Mouse (Mus musculus) embryonic stem cell, embryonic (primary cell): ENCODE results near the gene F830045P16Rik.

ENCODE experiments used
- CTCF ChIA-PET, 4 experiments: fragments of 300-600 bp in 2 of 4; fragments of 350-600 bp in 2 of 4; sonication (Branson Sonifier 250); formaldehyde crosslinking; loops; one replicate each; lab custom pipeline; 2022; ENCODE audit warnings: inconsistent platforms in 2 of 4; lab: Charles Lee
- POLR2A ChIA-PET, 4 experiments: fragments of 300-600 bp in 2 of 4; fragments of 350-600 bp in 2 of 4; sonication (Branson Sonifier 250); formaldehyde crosslinking; loops; one replicate each; lab custom pipeline; 2022; ENCODE audit warnings: antibody characterized with exemption in 4 of 4, inconsistent platforms in 1 of 4; lab: Charles Lee

Gene F830045P16Rik

GRCm38 (mm10) chr2:129536377-129536776, at the start of gene F830045P16Rik:
Gene F830045P16Rik, minus strand, starts transcription at chr2:129536602.
- POLR2A ChIA-PET = interaction anchor here in 2 of 4 experiments (0.9 to 2.1 kb wide), 2 partner anchors 21 to 52 kb away, joined by 3 to 6 read pairs; no protein-coding TSS in a partner anchor
- CTCF ChIA-PET = interaction anchor here in 2 of 4 experiments (0.6 kb wide), 2 partner anchors 18 to 174 kb away, joined by 4 to 5 read pairs; no protein-coding TSS in a partner anchor

GRCm38 (mm10) chr2:129585904-129586514, 49.6 kb upstream of the F830045P16Rik start:
- ChIA-PET CTCF (interaction anchor here in 1 of 4 experiments (1.1 kb wide), 1 partner anchor 8 kb away, joined by 4 read pairs; no protein-coding TSS in a partner anchor), POLR2A (interaction anchor here in 1 of 4 experiments (1.1 to 2.9 kb wide), 3 partner anchors 8 to 214 kb away, joined by 3 to 12 read pairs (median 12); partner anchors contain the start of genes Sirpa and Stk35)

GRCm38 (mm10) chr2:129584905-129585304, 48.5 kb upstream of the F830045P16Rik start:
- ChIA-PET CTCF (interaction anchor here in 2 of 4 experiments (0.5 to 1.1 kb wide), 2 partner anchors 9 to 86 kb away, joined by 3 to 4 read pairs; no protein-coding TSS in a partner anchor), POLR2A (interaction anchor here in 3 of 4 experiments (0.5 to 2.2 kb wide), 13 partner anchors 9 to 1461 kb away, joined by 3 to 12 read pairs (median 4); partner anchors contain the start of genes Sirpa (in 1 of the 3) and Stk35 (in 1 of the 3))

- ChIA-PET CTCF (no interaction called here), POLR2A (interaction anchor here in 2 of 4 experiments (0.7 to 2.3 kb wide), 2 partner anchors 11 to 67 kb away, joined by 3 to 7 read pairs; partner anchors contain the start of gene Sirpa (in 1 of the 2))
Measured at GRCm38 (mm10) chr2:129582261-129582660, 45.9 kb upstream of the F830045P16Rik start.

- CTCF ChIA-PET = no interaction called here
- POLR2A ChIA-PET = interaction anchor here in 2 of 4 experiments (0.7 to 2.3 kb wide), 2 partner anchors 11 to 67 kb away, joined by 3 to 7 read pairs; partner anchors contain the start of gene Sirpa (in 1 of the 2)
Measured at GRCm38 (mm10) chr2:129581826-129582225, 45.4 kb upstream of the F830045P16Rik start.

DNA sequence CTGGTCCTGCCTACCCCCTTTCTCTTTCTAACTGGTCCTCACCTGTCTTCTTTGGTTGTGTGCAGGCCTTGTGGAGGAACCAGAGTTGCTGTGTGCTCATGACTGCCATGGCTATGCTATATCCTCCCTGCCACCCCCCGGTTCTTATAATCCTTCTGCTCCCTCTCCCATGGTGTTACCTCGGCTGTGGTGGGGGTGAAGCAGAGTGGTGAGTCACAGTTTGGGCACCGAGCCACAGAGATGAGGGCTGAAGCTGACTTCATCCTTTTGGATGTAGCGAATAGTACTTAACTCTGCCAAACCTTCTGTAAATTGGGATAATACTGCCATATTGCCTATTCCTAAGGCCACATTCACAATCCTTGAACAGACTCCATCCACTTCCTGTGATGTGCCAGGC, 44.3 kb upstream of the F830045P16Rik start:
- ChIA-PET CTCF (no interaction called here), POLR2A (interaction anchor here in 2 of 4 experiments (0.7 to 1.1 kb wide), 2 partner anchors 217 to 688 kb away, joined by 3 to 4 read pairs; no protein-coding TSS in a partner anchor)

GRCm38 (mm10) chr2:129576611-129577447, 40.4 kb upstream of the F830045P16Rik start:
- POLR2A ChIA-PET = interaction anchor here in 3 of 4 experiments (0.6 to 5.3 kb wide), 6 partner anchors 11 to 712 kb away, joined by 3 to 31 read pairs (median 4); no protein-coding TSS in a partner anchor
- CTCF ChIA-PET = interaction anchor here in 2 of 4 experiments (0.6 to 1.2 kb wide), 2 partner anchors 168 kb away, joined by 3 read pairs; no protein-coding TSS in a partner anchor

- ChIA-PET CTCF (interaction anchor here in 1 of 4 experiments (0.7 kb wide), 1 partner anchor 28 kb away, joined by 4 read pairs; no protein-coding TSS in a partner anchor), POLR2A (interaction anchor here (0.7 to 5.3 kb wide), 10 partner anchors 9 to 600 kb away, joined by 3 to 31 read pairs (median 3); partner anchors contain the start of gene Sirpa (in 1 of the 4))
Measured at GRCm38 (mm10) chr2:129575113-129575512, 38.7 kb upstream of the F830045P16Rik start.

DNA sequence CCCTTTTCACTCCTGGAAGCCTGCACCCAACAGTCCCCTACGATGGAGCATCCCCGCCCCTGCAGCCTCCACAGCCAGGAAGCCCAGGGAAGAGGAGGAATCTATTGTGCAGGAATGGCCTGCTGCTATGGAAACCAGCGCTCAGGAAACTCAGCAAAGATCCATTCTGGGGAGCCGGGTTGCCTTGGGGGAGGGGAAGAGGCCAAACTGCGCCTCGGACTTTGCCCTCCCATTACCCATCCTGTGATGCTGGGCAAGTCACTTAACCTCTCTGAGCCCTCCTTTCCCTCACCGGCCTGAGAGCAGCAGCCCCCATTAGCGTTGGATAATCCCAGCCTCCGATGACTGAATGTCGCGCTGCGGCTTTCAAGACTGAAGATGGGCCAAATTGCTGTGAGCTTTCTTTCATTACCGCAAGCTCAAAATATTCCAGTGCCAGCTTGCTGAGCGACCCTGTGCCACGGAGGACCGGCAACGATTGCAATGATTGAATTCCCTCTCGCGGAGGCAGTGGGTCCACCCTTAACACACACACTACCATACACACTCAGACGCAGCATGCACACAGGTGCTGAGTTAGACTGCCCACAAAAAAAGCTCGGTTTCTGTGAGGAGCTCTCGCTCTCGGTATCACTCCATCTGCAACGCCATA, 38.1 kb upstream of the F830045P16Rik start:
- POLR2A ChIA-PET = interaction anchor here (0.8 to 5.3 kb wide), 11 partner anchors 9 to 376 kb away, joined by 3 to 31 read pairs (median 3); partner anchors contain the start of genes Sirpa (in 1 of the 4) and Slc20a1 (in 1 of the 4)
- CTCF ChIA-PET = interaction anchor here in 1 of 4 experiments (0.7 kb wide), 1 partner anchor 27 kb away, joined by 4 read pairs; no protein-coding TSS in a partner anchor

DNA sequence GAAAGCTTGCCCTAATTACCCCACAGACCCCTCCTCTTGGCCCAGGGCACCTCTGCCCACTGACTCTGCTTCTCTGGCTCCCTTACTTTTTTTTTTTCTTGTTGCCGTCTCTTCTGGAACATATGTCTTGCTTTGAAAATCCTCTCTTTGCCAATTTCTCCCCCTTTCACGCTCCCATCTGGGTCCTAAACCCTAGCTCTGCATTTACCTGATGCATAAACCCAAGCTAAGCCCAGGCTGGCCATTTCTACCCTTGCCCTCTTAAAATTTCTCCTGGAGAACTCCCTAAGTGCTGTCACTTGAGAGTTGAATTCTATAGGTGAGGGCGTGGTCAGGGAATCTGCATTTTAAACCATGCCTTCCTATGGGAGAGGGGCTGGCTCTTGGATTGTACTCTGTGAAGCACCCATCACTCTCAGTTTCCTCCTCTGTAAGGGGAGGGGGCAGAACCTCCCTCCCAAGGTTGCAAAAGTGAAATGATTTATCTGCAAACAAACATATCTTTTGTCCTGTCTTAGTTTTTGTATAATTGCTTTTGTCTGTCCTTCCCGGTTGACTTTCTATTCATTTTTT, 37.4 kb upstream of the F830045P16Rik start:
- CTCF ChIA-PET = no interaction called here
- POLR2A ChIA-PET = interaction anchor here in 2 of 4 experiments (0.8 to 5.3 kb wide), 4 partner anchors 11 to 376 kb away, joined by 3 to 31 read pairs (median 4); partner anchors contain the start of gene Slc20a1 (in 1 of the 2)

DNA sequence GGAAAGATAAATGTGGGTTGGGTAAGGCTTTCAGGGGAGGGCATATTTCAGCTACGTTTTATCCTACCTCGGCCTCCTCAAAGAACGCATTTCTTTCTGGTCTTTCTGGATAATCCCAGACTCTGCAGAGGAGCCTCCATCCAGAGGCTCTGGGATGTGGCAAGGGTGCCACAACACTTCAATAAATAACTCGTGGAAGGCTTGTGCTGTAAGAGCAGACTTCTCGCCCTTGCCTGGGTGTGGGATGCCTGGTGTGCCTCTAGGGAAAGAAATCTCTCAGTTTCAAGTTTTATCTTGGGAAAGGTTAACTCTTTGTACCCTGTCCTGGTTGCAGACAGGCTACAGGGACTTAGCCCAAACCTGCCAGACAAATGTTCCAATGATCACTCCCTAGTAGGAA, 33.2 kb upstream of the F830045P16Rik start:
- POLR2A ChIA-PET = no interaction called here
- CTCF ChIA-PET = no interaction called here

- POLR2A ChIA-PET = interaction anchor here in 1 of 4 experiments (0.6 kb wide), 1 partner anchor 866 kb away, joined by 4 read pairs; no protein-coding TSS in a partner anchor
Measured at GRCm38 (mm10) chr2:129569120-129569519, 32.7 kb upstream of the F830045P16Rik start.

DNA sequence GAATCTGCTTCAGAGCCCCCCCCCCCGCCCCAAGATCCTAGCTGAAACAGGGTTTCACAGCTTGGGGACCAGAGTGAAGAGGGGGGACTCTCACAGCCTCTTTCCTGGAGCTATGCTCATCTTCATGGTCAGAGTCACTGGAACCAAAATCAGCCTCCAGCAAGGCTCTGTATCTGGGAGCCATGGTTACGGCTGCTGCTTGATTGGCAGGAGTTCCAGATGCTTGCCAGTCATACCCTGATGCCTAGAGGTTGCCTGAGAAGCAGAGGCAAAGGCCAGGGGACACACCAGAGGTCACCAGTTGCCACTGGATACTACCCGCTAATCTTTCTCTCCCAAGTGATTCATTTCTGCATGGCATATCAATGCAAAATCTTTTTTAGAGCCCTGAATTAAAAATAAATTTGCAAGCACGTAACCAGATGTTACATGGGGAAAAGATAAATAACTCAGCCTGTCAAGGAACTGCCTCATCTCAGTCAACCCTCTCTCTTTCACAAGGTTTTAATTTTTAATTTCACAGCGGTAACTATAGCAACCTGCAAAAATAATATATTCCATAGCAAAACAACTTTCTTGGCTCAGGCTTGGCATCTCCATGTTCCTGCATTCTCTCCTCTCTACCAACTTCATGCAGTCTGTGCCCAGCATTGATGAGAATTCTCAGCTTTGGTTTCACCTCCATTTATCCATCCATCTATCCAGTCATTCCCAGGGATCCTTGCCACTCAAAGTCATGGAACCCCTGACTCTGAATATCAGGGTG, 27.7 kb upstream of the F830045P16Rik start:
- CTCF ChIA-PET = interaction anchor here in 1 of 4 experiments (0.5 to 0.6 kb wide), 2 partner anchors 99 to 923 kb away, joined by 3 to 4 read pairs; no protein-coding TSS in a partner anchor
- POLR2A ChIA-PET = interaction anchor here in 2 of 4 experiments (0.6 to 0.9 kb wide), 2 partner anchors 24 to 68 kb away, joined by 3 to 5 read pairs; no protein-coding TSS in a partner anchor

More at GRCm38 (mm10) chr2:129569120-129569519, 32.7 kb upstream of the F830045P16Rik start:
- CTCF ChIA-PET = no interaction called here

DNA sequence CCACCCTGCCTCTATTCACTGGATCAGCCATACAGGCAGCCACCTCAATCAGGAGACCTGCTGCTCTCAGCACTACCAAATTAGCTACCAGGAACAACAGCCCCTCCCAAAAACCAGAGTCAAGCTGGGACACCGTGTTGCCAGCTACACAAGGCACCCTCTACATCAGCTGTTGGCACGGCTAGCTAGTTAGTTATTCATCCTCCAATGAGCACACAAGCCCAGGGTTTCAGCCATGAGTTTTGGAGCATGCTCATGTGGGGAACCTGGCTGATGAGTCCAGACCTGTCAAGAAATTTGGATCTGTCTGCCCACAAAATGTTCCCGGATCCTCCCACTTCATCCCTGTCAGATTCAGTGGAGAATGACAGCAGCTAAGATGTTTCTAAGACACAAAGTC, 25.4 kb upstream of the F830045P16Rik start:
- CTCF ChIA-PET = no interaction called here

DNA sequence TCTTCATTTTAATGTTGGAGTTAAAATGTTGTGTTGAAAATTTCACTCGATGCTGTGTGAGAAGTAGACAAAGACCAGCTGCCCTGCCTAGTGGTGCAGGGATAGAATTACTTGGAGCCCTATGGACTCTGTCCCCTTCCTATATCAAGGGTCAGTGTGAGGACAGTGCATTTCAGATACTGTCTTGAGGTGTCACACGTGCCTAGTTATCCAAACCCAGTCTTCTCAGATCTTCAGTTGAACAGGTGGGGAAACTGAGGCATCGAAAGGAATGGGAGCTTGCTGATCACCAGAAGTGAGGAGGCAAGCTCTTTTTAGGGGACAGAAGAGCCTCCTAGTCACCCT, 22.4 kb upstream of the F830045P16Rik start:
- CTCF ChIA-PET = interaction anchor here in 1 of 4 experiments (0.6 to 0.7 kb wide), 2 partner anchors 54 to 853 kb away, joined by 4 to 6 read pairs; no protein-coding TSS in a partner anchor
- POLR2A ChIA-PET = interaction anchor here in 1 of 4 experiments (1.4 kb wide), 1 partner anchor 16 kb away, joined by 3 read pairs; no protein-coding TSS in a partner anchor

More for the DNA sequence above, 25.4 kb upstream of the F830045P16Rik start:
- POLR2A ChIA-PET = interaction anchor here in 1 of 4 experiments (1.1 kb wide), 1 partner anchor 314 kb away, joined by 3 read pairs; no protein-coding TSS in a partner anchor
